Mouse (Mus musculus) erythroblast, embryonic 14.5 days (primary cell): ENCODE results near the gene Mysm1.

Experiments
- GATA1 ChIP-seq: IDR thresholded peaks from 2 replicates; pipeline ENCODE4 v1.6.1; 2012; ENCODE audit warnings: low read length, inconsistent platforms, mixed read lengths
- TAL1 ChIP-seq: IDR thresholded peaks from 3 replicates; pipeline ENCODE4 v1.6.1; 2012; ENCODE audit warnings: low read length, inconsistent platforms, mixed read lengths

GRCm38 (mm10) chr4:94979500-94979915 is 608 bp upstream of the Mysm1 start:
- TF ChIP-seq GATA1 (no peak), TAL1 (no peak)
